Mouse (Mus musculus): ENCODE results near the gene Eif6. TPM values are rescaled to one million over a fixed set of nuclear protein-coding genes. Genes with fewer than 3 reads are reported as not detected.
"Not testable (repeated sequence)": the region's sequence is repeated elsewhere in the genome, so short reads cannot be mapped to it uniquely, and the experiment has no call there.

The Eif6 gene
- 38.9 to 84.9 TPM (median 83.4 TPM) in 3 replicates for total RNA-seq (2017)

DNA sequence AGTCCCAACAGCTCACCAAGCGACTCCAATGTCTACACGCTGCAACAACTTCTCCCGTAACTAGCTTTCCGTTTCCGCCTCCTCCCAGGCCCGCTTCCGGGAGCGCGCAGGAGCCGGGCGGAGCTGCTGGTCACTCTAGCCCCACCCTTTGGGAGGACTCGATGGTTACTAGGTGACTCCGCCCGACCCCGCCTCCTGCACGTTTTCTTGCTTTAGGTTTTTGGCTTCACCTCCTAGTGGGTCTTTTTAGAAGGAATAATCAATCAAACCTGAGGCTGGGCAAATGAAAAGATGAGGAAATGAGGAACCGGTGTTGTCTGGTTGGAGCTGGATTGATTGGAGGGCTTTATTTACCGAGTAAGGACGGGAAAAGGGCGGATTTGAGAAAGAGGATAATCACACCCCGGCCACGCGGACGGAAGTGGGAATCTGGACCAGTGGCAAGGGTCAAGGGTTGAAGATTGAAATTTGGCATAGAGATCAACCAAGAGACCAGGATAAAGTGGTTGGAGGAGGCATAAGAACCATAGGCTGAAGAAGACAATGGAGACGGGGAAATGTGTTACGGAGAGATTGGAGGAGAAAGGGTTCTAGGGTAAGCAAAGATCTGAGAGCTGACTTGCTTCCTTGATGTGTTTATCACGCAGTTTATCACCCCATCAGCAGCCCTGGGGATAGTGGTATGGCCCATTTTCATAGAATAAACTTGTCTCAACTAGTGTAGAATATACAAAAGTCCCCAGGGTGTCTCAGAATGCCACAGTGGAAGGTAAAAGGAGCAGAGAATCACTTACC, at the start of gene Eif6:
TSS of gene Eif6 (minus strand) at position 296 of the 795 bp plus-strand sequence.
- peak; percentile 92 for ATAC-seq (replicated peaks; ENCODE audit: insufficient number of reproducible peaks, low FRiP score, low TSS enrichment, poor library complexity, severe bottlenecking)

DNA sequence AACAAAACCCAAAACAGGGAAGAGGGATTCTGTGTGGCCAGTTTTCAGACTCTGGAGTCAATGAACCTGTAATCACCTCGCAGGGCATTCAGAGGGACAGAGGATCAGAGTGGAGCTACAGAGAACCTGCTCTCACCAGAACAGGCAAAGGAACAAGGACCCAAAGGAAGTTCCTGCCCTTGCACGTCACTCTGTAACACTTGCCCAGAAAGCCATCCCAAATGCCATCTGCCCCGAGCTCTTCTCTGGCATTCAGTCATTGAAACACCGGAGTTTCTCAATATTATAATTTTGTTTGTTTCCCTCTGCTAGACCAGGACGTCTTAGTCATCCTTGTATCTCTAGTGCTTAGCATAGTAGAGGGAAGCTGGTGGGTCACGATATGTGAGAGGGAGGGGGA, 46.9 kb upstream of the Eif6 start:
- ATAC-seq (replicated peaks; ENCODE audit: insufficient number of reproducible peaks, low FRiP score, low TSS enrichment, poor library complexity, severe bottlenecking): no peak

DNA sequence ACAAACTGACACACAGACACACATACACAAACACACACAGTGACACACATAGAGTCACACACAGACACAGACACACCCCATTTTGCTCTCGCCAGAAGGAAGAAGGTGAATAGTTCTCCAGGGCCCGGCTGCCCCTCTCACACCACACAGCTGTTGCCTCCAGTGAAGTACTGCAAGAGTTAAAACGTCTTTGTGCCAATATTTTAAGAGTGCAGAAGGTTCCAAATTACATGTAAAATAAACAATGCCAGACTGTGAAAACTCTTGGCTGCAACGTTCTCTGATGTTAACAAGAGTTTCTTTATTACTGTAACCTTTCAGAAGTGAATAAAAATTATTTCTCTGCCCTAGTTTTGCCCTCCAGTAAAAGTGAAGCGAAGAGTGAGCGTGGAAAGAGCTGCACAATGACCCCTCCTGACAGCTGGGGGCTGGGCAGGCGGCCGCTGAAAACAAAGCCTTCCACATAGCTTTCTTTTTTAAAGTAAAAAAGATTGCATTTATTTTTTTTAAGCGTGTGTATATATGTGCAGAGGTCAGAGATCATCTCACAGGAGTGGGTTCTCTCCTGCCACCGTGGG, 46.3 kb upstream of the Eif6 start:
- ATAC-seq (replicated peaks; ENCODE audit: insufficient number of reproducible peaks, low FRiP score, low TSS enrichment, poor library complexity, severe bottlenecking): no peak

DNA sequence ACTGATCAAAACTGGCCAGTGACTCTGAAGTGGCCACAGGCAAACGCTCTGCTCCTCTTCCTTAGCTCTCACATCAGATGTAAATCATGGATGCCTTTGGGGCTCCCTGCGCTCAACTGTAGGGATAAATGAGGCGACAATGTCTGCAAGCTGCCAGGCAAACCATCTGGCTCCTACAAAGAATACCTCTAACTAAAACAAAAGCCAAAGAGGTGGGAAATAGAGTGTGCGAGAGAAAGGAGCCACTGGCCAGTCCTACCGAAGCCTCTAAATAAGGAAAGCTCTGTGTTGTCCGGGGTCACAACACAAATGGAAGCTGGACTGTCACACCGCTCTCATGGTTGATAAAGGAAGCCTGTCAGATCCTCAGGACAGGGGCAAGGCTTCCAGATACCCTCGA, 45.8 kb upstream of the Eif6 start:
- ATAC-seq (replicated peaks; ENCODE audit: insufficient number of reproducible peaks, low FRiP score, low TSS enrichment, poor library complexity, severe bottlenecking): no peak

GRCm38 (mm10) chr2:155869772-155870171, 43.0 kb upstream of the Eif6 start:
- no peak for ATAC-seq (replicated peaks; ENCODE audit: insufficient number of reproducible peaks, low FRiP score, low TSS enrichment, poor library complexity, severe bottlenecking)

- no peak for ATAC-seq (replicated peaks; ENCODE audit: insufficient number of reproducible peaks, low FRiP score, low TSS enrichment, poor library complexity, severe bottlenecking)
These were observed 41.6 kb upstream of the Eif6 start for GRCm38 (mm10) chr2:155868320-155868719.

- ATAC-seq (replicated peaks; ENCODE audit: insufficient number of reproducible peaks, low FRiP score, low TSS enrichment, poor library complexity, severe bottlenecking): no peak
These were observed 36.7 kb upstream of the Eif6 start for GRCm38 (mm10) chr2:155863301-155863867.

DNA sequence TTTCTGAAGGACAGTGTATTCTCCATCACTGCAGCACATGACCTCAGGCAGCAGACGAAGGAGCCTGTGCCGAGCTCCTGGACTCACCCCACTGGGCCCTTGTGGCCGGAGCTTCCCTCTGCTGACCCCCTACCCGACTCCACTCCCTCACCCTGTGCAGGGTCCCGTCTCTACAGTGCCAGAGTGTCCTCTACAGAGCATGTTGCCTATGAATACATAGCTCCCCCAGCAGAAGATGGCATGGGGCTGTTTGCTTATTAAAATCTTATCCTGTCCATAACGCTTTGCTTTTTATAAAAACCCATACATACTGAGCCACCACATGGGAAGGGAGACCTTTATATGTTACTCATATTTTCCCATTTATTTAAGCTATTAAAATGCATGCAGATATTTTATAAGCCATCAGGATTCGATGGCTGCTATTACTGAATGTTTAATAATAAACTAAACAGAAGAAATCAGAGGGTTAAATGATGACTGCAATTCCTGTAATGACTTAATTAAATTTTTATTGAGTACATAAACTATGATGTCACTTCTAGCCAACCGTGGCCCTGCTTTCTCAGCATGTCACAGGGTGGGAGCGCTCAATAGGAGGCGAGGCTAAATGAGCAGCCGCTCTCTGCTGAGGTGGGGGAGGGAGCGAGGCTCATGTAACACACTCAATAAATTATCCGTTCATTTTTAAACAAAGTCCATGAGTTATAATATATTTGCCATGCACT, 36.0 kb upstream of the Eif6 start:
- no peak for ATAC-seq (replicated peaks; ENCODE audit: insufficient number of reproducible peaks, low FRiP score, low TSS enrichment, poor library complexity, severe bottlenecking)

GRCm38 (mm10) chr2:155861581-155861980, 34.9 kb upstream of the Eif6 start:
- no peak for ATAC-seq (replicated peaks; ENCODE audit: insufficient number of reproducible peaks, low FRiP score, low TSS enrichment, poor library complexity, severe bottlenecking)

- ATAC-seq (replicated peaks; ENCODE audit: insufficient number of reproducible peaks, low FRiP score, low TSS enrichment, poor library complexity, severe bottlenecking): no peak
These were observed 33.4 kb upstream of the Eif6 start for GRCm38 (mm10) chr2:155860102-155860501.

GRCm38 (mm10) chr2:155852536-155852935, 25.8 kb upstream of the Eif6 start:
- no peak for ATAC-seq (replicated peaks; ENCODE audit: insufficient number of reproducible peaks, low FRiP score, low TSS enrichment, poor library complexity, severe bottlenecking)

DNA sequence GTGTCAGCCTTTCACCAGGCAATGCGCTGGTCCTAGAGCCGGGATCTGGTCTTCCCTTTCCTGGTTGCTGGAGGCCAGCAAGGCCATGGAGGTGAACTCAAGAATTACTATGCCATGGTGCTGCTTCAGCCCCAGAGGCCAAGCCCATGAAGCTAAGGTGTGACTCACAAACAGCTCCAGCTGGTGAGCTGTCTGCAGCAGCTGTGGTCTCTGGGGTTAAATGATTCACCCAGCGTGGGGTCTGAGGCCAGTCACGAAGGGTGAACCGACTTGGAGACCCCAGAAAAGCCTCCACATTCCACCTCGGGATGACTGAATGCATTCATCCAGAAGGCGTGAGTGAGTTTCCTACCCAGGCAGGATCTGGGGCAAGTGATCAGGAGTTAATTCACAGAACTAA, 23.4 kb upstream of the Eif6 start:
- ATAC-seq (replicated peaks; ENCODE audit: insufficient number of reproducible peaks, low FRiP score, low TSS enrichment, poor library complexity, severe bottlenecking): no peak

DNA sequence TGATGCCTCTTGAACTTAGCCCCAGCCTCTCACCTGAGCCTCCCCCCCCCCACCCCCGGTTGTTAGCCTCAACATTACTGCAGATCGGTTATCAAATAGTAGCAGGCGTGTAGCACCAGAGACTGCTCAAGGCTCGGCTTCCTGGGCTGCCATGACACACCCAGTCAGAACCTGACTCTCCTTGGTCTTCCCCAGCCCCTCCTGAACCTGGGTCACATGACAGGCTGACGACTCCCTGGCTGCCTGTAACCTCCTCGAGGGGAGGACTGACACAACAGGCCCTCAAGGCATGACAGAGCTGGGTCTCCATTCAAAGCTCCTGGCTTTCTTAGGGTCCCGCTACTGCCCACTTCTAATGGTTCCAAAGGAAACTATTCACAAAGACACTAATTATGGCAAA, 22.7 kb upstream of the Eif6 start:
- ATAC-seq (replicated peaks; ENCODE audit: insufficient number of reproducible peaks, low FRiP score, low TSS enrichment, poor library complexity, severe bottlenecking): no peak

DNA sequence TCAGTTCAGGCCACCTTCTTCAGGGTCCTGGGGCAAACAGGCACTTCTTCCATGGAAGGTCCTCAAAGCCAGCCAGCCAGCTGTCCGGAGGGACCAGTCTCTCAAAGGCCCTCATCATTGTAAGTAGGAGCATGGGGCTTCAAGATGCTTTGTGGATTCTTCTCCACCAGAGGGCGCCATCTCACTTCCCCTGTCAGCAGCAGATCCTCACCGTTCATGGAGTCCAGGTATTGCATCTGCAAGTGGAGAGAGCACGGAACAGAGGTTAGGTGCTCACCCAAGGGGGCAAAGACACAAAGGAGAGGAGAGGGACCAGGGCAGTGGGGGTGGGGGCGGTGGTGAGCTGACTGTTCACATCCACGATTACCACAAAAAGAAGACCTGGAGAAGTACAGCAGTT, 21.6 kb upstream of the Eif6 start:
- ATAC-seq (replicated peaks; ENCODE audit: insufficient number of reproducible peaks, low FRiP score, low TSS enrichment, poor library complexity, severe bottlenecking): peak; percentile 76

DNA sequence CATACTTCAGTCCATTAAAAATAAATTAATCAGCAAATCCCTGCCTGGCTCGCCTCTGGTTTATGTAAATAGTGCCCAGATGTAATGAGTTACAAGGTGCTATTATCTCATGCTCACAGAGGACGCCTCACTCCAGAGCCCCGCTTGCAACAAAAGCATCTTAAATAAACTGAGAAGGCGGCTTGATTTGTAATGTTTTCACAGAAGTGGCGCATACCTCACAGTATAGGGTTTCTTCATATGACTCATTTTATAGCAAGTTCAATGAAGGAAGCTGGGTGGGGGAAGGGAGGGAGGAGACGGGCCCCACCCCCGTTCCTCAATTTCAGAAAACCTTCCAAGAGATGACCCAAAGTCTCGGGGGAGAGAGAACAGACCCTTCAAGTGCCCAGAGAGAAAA, 20.2 kb upstream of the Eif6 start:
- ATAC-seq (replicated peaks; ENCODE audit: insufficient number of reproducible peaks, low FRiP score, low TSS enrichment, poor library complexity, severe bottlenecking): no peak

- no peak for ATAC-seq (replicated peaks; ENCODE audit: insufficient number of reproducible peaks, low FRiP score, low TSS enrichment, poor library complexity, severe bottlenecking)
These were observed 12.2 kb upstream of the Eif6 start for GRCm38 (mm10) chr2:155838961-155839360.

GRCm38 (mm10) chr2:155837961-155838360, 11.2 kb upstream of the Eif6 start:
- ATAC-seq (replicated peaks; ENCODE audit: insufficient number of reproducible peaks, low FRiP score, low TSS enrichment, poor library complexity, severe bottlenecking): no peak

- no peak for ATAC-seq (replicated peaks; ENCODE audit: insufficient number of reproducible peaks, low FRiP score, low TSS enrichment, poor library complexity, severe bottlenecking)
These were observed 8.0 kb upstream of the Eif6 start, which contains the start of gene Fam83c for GRCm38 (mm10) chr2:155834732-155835131. Gene Fam83c, minus strand, starts transcription at chr2:155834854.

DNA sequence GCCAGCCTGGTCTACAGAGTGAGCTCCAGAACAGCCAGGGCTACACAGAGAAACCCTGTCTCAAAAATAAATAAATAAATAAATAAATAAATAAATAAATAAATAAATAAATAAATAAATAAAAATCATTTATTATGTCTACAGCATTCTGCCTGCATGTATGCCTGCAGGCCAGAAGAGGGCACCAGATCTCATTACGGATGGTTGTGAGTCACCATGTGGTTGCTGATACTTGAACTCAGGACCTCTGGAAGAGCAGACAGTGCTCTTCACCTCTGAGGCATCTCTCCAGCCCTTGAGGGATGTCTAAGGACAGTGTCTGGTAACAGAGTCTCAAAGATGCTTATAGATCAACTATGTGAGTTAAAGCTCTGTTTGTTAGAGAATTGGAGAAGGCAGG, 5.4 kb upstream of the Eif6 start:
- ATAC-seq (replicated peaks; ENCODE audit: insufficient number of reproducible peaks, low FRiP score, low TSS enrichment, poor library complexity, severe bottlenecking): not testable (repeated sequence)

Data from monocyte, adult 5-6 weeks (primary cell).